Comparison of ENCODE assay signal across 16 mouse cellular contexts in genomic region chr1:182776749-182777410, GRCm38 (mm10). TPM values are rescaled to one million over a fixed set of nuclear protein-coding genes. Genes with fewer than 3 reads are reported as not detected.
A peak's percentile ranks its signal among the peaks of the same experiment; 100 is the strongest.
DNase-seq lines count a peak whose midpoint lies in the region; ATAC-seq and TF ChIP-seq lines count a peak whose summit lies in the region.
"Had no signal": no experiment of that assay in that cellular context is flagged by ENCODE, and none has a peak within 500 bp of the region (broad histone marks: within the 10 kb centered on the region; RNA-seq: fewer than 3 reads in every experiment).

No protein-coding gene starts in this region.

- no peaks in the 10 kb centered on the region for H3K4me1 ChIP-seq in kidney, adult 2 months (ENCODE audit: control insufficient read depth, insufficient read depth, low read length)

- 48% methylated on average over 10 of the region's 10 CpGs for WGBS in kidney, adult 2 months

- H3K27ac ChIP-seq in kidney, adult 2 months (ENCODE audit: insufficient read depth, low read depth, low read length): no peak overlapping the region
- H3K27ac ChIP-seq: forebrain, embryonic 12.5 days had no signal

- DNase-seq in kidney, adult 2 months: peak; percentile 6
- no peak for DNase-seq in kidney, adult 18-20 months
- peak; percentile 57 for DNase-seq in right cerebral cortex, adult 18-20 months
- no peak for DNase-seq in right cerebral cortex, postnatal 4 days
- DNase-seq in embryo, embryonic 10.5 days (ENCODE audit: low spot score): peak; percentile 33
- no peak for DNase-seq in thymus, postnatal 0 days (ENCODE audit: low spot score)
- DNase-seq in layer of hippocampus, postnatal 36 days: no peak
- DNase-seq: adrenal gland, postnatal 14 days; gastrocnemius, postnatal 25 days; liver, postnatal 0 days; thymus, adult 18-20 months had no signal

- TF ChIP-seq POLR2A in kidney, adult 2 months (IDR thresholded peaks at IDR 0.05; ENCODE audit: low read depth, low read length): no peak

- no peak for TF ChIP-seq CTCF in kidney, adult 2 months (conservative IDR thresholded peaks at IDR 0.05; ENCODE audit: insufficient read depth, insufficient read length, low read depth, low read length)

- no peak for ATAC-seq in monocyte, adult 5-6 weeks (replicated peaks; ENCODE audit: insufficient number of reproducible peaks, low FRiP score, low TSS enrichment, poor library complexity, severe bottlenecking)
- ATAC-seq: liver, postnatal 0 days had no signal

- no peak overlapping the region for H3K4me3 ChIP-seq in kidney, adult 2 months (ENCODE audit: insufficient read depth, low read depth, low read length)
- H3K4me3 ChIP-seq: forebrain, embryonic 12.5 days had no signal

- no peaks in the 10 kb centered on the region for H3K36me3 ChIP-seq in kidney, adult 2 months (ENCODE audit: control insufficient read depth, insufficient read depth, low read length)
- H3K36me3 ChIP-seq: forebrain, embryonic 12.5 days had no signal

- H3K27me3 ChIP-seq in kidney, adult 2 months (replicated peaks; ENCODE audit: control insufficient read depth, insufficient read depth, low read length): no peaks in the 10 kb centered on the region
- H3K27me3 ChIP-seq: forebrain, embryonic 12.5 days had no signal

RNA-seq across cellular contexts. Expression of gene Susd4, which starts 13.2 kb away (rescaled TPM):
- 6.7 and 7.5 TPM in 2 replicates for polyA plus RNA-seq in kidney, adult 2 months (2012; rRNA removed)
- total RNA-seq in monocyte, adult 5-6 weeks (2017): not detected in 3 replicates
- 9.3 and 9.6 TPM in 2 replicates for polyA plus RNA-seq in thymus, postnatal 0 days (2015; fragmentation: Nextera tagmentation; extraction: Ambion mirVana)
- total RNA-seq in layer of hippocampus, postnatal 36 days (2021): 100 to 1,000 TPM; 119 to 121 TPM
- total RNA-seq: common myeloid progenitor, adult 5-6 weeks; megakaryocyte, adult 5-6 weeks had no signal

RNA-seq across cellular contexts. Expression of gene Ccdc185, which starts 27.9 kb away (rescaled TPM):
- polyA plus RNA-seq in kidney, adult 2 months (2012; rRNA removed): 0.09 and 0.15 TPM in 2 replicates
- total RNA-seq in monocyte, adult 5-6 weeks (2017): 0.67 TPM in 1 of 3 replicates, not detected in the others
- polyA plus RNA-seq in thymus, postnatal 0 days (2015; fragmentation: Nextera tagmentation; extraction: Ambion mirVana): not detected in 2 replicates
- total RNA-seq in layer of hippocampus, postnatal 36 days (2021): under 1 TPM in 1 of 2 experiments, not detected in 1; 0.18 TPM
- total RNA-seq: adrenal gland, postnatal 14 days; common myeloid progenitor, adult 5-6 weeks; gastrocnemius, postnatal 25 days; megakaryocyte, adult 5-6 weeks had no signal
- polyA plus RNA-seq: forebrain, embryonic 12.5 days; heart, postnatal 0 days; liver, postnatal 0 days had no signal

Comparison
In these comparisons a context has a peak if more than half of its experiments do, and no peak if none do; other contexts are left out.
1. DNase-seq: peak in kidney, adult 2 months (single experiment), right cerebral cortex, adult 18-20 months (single experiment) and embryo, embryonic 10.5 days (single experiment); none in kidney, adult 18-20 months (single experiment), right cerebral cortex, postnatal 4 days (single experiment), thymus, postnatal 0 days (single experiment) and layer of hippocampus, postnatal 36 days (0 of 2).
2. RNA of gene Susd4, which starts 13.2 kb away (total RNA-seq): 119 to 121 TPM in layer of hippocampus, postnatal 36 days; not detected in monocyte, adult 5-6 weeks; every median in the first group is over 100 times any median in the second.